Mouse (Mus musculus): ENCODE measurements around the gene Fgr. TPM values are rescaled to one million over a fixed set of nuclear protein-coding genes. Genes with fewer than 3 reads are reported as not detected.
A peak's percentile ranks its signal among the peaks of the same experiment; 100 is the strongest.
"Not testable (repeated sequence)": the region's sequence is repeated elsewhere in the genome, so short reads cannot be mapped to it uniquely, and the experiment has no call there.

Fgr gene
- 0.23 and 0.45 TPM in 2 replicates for polyA plus RNA-seq (2014; fragmentation: Nextera tagmentation; extraction: Ambion mirVana)

GRCm38 (mm10) chr4:132973814-132974398, at the start of gene Fgr:
Gene Fgr, plus strand, starts transcription at chr4:132974095.
- WGBS, result 8% methylated on average over 20 of the region's 21 CpGs
- ATAC-seq (ENCODE audit: low FRiP score, low TSS enrichment), result no peak
- Histone ChIP-seq H3K4me2 (replicated peaks; ENCODE audit: low read depth, low read length) (peak within 1 kb of the TSS; percentile 36), H3K9me3 (ENCODE audit: control insufficient read depth, low read length) (no peaks in the 10 kb centered on the region), H3K27ac (ENCODE audit: low read depth, low read length) (no peak within 1 kb of the TSS), H3K9ac (ENCODE audit: low read depth, low read length) (peak within 1 kb of the TSS; percentile 28; the same call in 1 of the 2 replicates), H3K27me3 (ENCODE audit: control insufficient read depth, insufficient read depth, low read length) (peaks cover 22% of the 10 kb centered on the region), H3K4me3 (ENCODE audit: low read length) (peak within 1 kb of the TSS; percentile 21), H3K36me3 (ENCODE audit: control insufficient read depth, insufficient read depth, low read length) (no peaks in the 10 kb centered on the region), H3K4me1 (ENCODE audit: control insufficient read depth, insufficient read depth, low read length) (peaks cover 19% of the 10 kb centered on the region)

- WGBS, result 67% methylated on average over 2 of the region's 2 CpGs
- not testable (repeated sequence) for H3K36me3 ChIP-seq (ENCODE audit: control insufficient read depth, insufficient read depth, low read length); H3K27ac ChIP-seq (ENCODE audit: low read depth, low read length); H3K4me3 ChIP-seq (ENCODE audit: low read length); H3K27me3 ChIP-seq (ENCODE audit: control insufficient read depth, insufficient read depth, low read length); H3K9me3 ChIP-seq (ENCODE audit: control insufficient read depth, low read length); H3K4me1 ChIP-seq (ENCODE audit: control insufficient read depth, insufficient read depth, low read length); ATAC-seq (ENCODE audit: low FRiP score, low TSS enrichment); H3K9ac ChIP-seq (ENCODE audit: low read depth, low read length); H3K4me2 ChIP-seq (replicated peaks; ENCODE audit: low read depth, low read length)
Measured at GRCm38 (mm10) chr4:132926520-132926919, 47.4 kb upstream of the Fgr start.

GRCm38 (mm10) chr4:132930784-132931183, 43.1 kb upstream of the Fgr start:
- Histone ChIP-seq H3K4me3 (ENCODE audit: low read length) (no peak overlapping the region), H3K4me2 (replicated peaks; ENCODE audit: low read depth, low read length) (no peak overlapping the region), H3K27me3 (ENCODE audit: control insufficient read depth, insufficient read depth, low read length) (no peaks in the 10 kb centered on the region), H3K9me3 (ENCODE audit: control insufficient read depth, low read length) (no peaks in the 10 kb centered on the region), H3K9ac (ENCODE audit: low read depth, low read length) (no peak overlapping the region), H3K27ac (ENCODE audit: low read depth, low read length) (no peak overlapping the region), H3K4me1 (ENCODE audit: control insufficient read depth, insufficient read depth, low read length) (no peaks in the 10 kb centered on the region), H3K36me3 (ENCODE audit: control insufficient read depth, insufficient read depth, low read length) (no peaks in the 10 kb centered on the region)
- ATAC-seq (ENCODE audit: low FRiP score, low TSS enrichment), result no peak
- WGBS, result 10% methylated on average over 8 of the region's 8 CpGs

GRCm38 (mm10) chr4:132932752-132933404, 41.0 kb upstream of the Fgr start:
- Histone ChIP-seq H3K36me3 (ENCODE audit: control insufficient read depth, insufficient read depth, low read length) (no peaks in the 10 kb centered on the region), H3K9me3 (ENCODE audit: control insufficient read depth, low read length) (no peaks in the 10 kb centered on the region), H3K4me2 (replicated peaks; ENCODE audit: low read depth, low read length) (no peak overlapping the region), H3K9ac (ENCODE audit: low read depth, low read length) (no peak overlapping the region), H3K4me1 (ENCODE audit: control insufficient read depth, insufficient read depth, low read length) (no peaks in the 10 kb centered on the region), H3K27ac (ENCODE audit: low read depth, low read length) (no peak overlapping the region), H3K4me3 (ENCODE audit: low read length) (no peak overlapping the region), H3K27me3 (ENCODE audit: control insufficient read depth, insufficient read depth, low read length) (no peaks in the 10 kb centered on the region)
- ATAC-seq (ENCODE audit: low FRiP score, low TSS enrichment), result no peak
- WGBS, result 81% methylated on average over 4 of the region's 4 CpGs

GRCm38 (mm10) chr4:132934639-132935038, 39.3 kb upstream of the Fgr start:
- Histone ChIP-seq H3K27me3 (ENCODE audit: control insufficient read depth, insufficient read depth, low read length) (no peaks in the 10 kb centered on the region), H3K27ac (ENCODE audit: low read depth, low read length) (no peak overlapping the region), H3K9ac (ENCODE audit: low read depth, low read length) (no peak overlapping the region), H3K4me3 (ENCODE audit: low read length) (no peak overlapping the region), H3K4me2 (replicated peaks; ENCODE audit: low read depth, low read length) (no peak overlapping the region), H3K4me1 (ENCODE audit: control insufficient read depth, insufficient read depth, low read length) (0 out of 2 replicates have a peak, but pooled peaks cover 5% of the 10 kb centered on the region), H3K36me3 (ENCODE audit: control insufficient read depth, insufficient read depth, low read length) (no peaks in the 10 kb centered on the region), H3K9me3 (ENCODE audit: control insufficient read depth, low read length) (no peaks in the 10 kb centered on the region)
- no peak for ATAC-seq (ENCODE audit: low FRiP score, low TSS enrichment)
- 22% methylated on average over 7 of the region's 7 CpGs for WGBS

- Histone ChIP-seq H3K9me3 (ENCODE audit: control insufficient read depth, low read length) (no peaks in the 10 kb centered on the region), H3K27ac (ENCODE audit: low read depth, low read length) (peak overlapping the region; percentile 51; the same call in 1 of the 2 replicates), H3K4me1 (ENCODE audit: control insufficient read depth, insufficient read depth, low read length) (0 out of 2 replicates have a peak, but pooled peaks cover 8% of the 10 kb centered on the region), H3K9ac (ENCODE audit: low read depth, low read length) (peak overlapping the region; percentile 42; the same call in 1 of the 2 replicates), H3K4me3 (ENCODE audit: low read length) (no peak overlapping the region), H3K4me2 (replicated peaks; ENCODE audit: low read depth, low read length) (no peak overlapping the region), H3K36me3 (ENCODE audit: control insufficient read depth, insufficient read depth, low read length) (no peaks in the 10 kb centered on the region), H3K27me3 (ENCODE audit: control insufficient read depth, insufficient read depth, low read length) (no peaks in the 10 kb centered on the region)
- peak; percentile 11; the same call in 1 of the 2 replicates for ATAC-seq (ENCODE audit: low FRiP score, low TSS enrichment)
- 41% methylated on average over 12 of the region's 12 CpGs for WGBS
Measured at GRCm38 (mm10) chr4:132938181-132938941, 35.5 kb upstream of the Fgr start.

- no peak overlapping the region for H3K27ac ChIP-seq (ENCODE audit: low read depth, low read length)
- H3K9me3 ChIP-seq (ENCODE audit: control insufficient read depth, low read length), result no peaks in the 10 kb centered on the region
- 0 out of 2 replicates have a peak overlapping the region, but pooled peaks have one; percentile 19 for H3K4me2 ChIP-seq (replicated peaks; ENCODE audit: low read depth, low read length)
- H3K4me1 ChIP-seq (ENCODE audit: control insufficient read depth, insufficient read depth, low read length), result 0 out of 2 replicates have a peak, but pooled peaks cover 8% of the 10 kb centered on the region
- no peaks in the 10 kb centered on the region for H3K36me3 ChIP-seq (ENCODE audit: control insufficient read depth, insufficient read depth, low read length)
- WGBS, result 27% methylated on average over 22 of the region's 22 CpGs
- H3K4me3 ChIP-seq (ENCODE audit: low read length), result no peak overlapping the region
- no peak for ATAC-seq (ENCODE audit: low FRiP score, low TSS enrichment)
- no peaks in the 10 kb centered on the region for H3K27me3 ChIP-seq (ENCODE audit: control insufficient read depth, insufficient read depth, low read length)
- H3K9ac ChIP-seq (ENCODE audit: low read depth, low read length), result no peak overlapping the region
Measured at GRCm38 (mm10) chr4:132939421-132940127, 34.3 kb upstream of the Fgr start.

- no peaks in the 10 kb centered on the region for H3K36me3 ChIP-seq (ENCODE audit: control insufficient read depth, insufficient read depth, low read length)
- ATAC-seq (ENCODE audit: low FRiP score, low TSS enrichment), result no peak
- 59% methylated on average over 23 of the region's 23 CpGs for WGBS
Measured at GRCm38 (mm10) chr4:132941012-132941729, 32.7 kb upstream of the Fgr start.

More at GRCm38 (mm10) chr4:132941012-132941729, 32.7 kb upstream of the Fgr start:
- Histone ChIP-seq H3K4me3 (ENCODE audit: low read length) (no peak overlapping the region), H3K27me3 (ENCODE audit: control insufficient read depth, insufficient read depth, low read length) (no peaks in the 10 kb centered on the region), H3K4me2 (replicated peaks; ENCODE audit: low read depth, low read length) (no peak overlapping the region), H3K9ac (ENCODE audit: low read depth, low read length) (no peak overlapping the region), H3K9me3 (ENCODE audit: control insufficient read depth, low read length) (no peaks in the 10 kb centered on the region), H3K27ac (ENCODE audit: low read depth, low read length) (no peak overlapping the region), H3K4me1 (ENCODE audit: control insufficient read depth, insufficient read depth, low read length) (peaks cover 13% of the 10 kb centered on the region)

All from kidney, embryonic 14.5 days (tissue).